Mouse (Mus musculus) CH12.LX (cell line): Measurements from ENCODE around the gene Engase.

Source experiments
- CTCF ChIP-seq, 2 experiments: IDR thresholded peaks in 1 of 2; conservative IDR thresholded peaks in 1 of 2; 2 replicates each; pipeline ENCODE4 v1.5.1; 2011 to 2012; ENCODE audit warnings: low read depth in 2 of 2, low read length in 2 of 2, improper control_type of control experiment in 1 of 2, inconsistent platforms in 1 of 2, mild to moderate bottlenecking in 1 of 2, moderate library complexity in 1 of 2
- EP300 ChIP-seq: IDR thresholded peaks from 2 replicates; pipeline ENCODE4 v1.6.1; 2011; ENCODE audit warnings: low read length, improper control_type of control experiment
- ZKSCAN1 ChIP-seq: IDR thresholded peaks from 2 replicates; pipeline ENCODE4 v1.6.1; 2012; ENCODE audit warnings: low read depth, inconsistent platforms, low read length, improper control_type of control experiment, borderline replicate concordance

GRCm38 (mm10) chr11:118525059-118525458 is 48.4 kb downstream of the Engase start:
- no peak for TF ChIP-seq CTCF (conservative IDR thresholded peaks at IDR 0.05 in 1 of 2, IDR thresholded peaks at IDR 0.05 in 1 of 2; ENCODE audit: low read depth in 2 of 2, low read length in 2 of 2)
- TF ChIP-seq EP300 = no peak
- no peak for TF ChIP-seq ZKSCAN1
